Mouse (Mus musculus): ENCODE measurements at regions not wholly inside any gene's neighbourhood (a gene's known extent, or its start where the extent isn't known, plus 50 kb on each side); places are given as distances from the start of the nearest gene placed in this dataset.

DNA sequence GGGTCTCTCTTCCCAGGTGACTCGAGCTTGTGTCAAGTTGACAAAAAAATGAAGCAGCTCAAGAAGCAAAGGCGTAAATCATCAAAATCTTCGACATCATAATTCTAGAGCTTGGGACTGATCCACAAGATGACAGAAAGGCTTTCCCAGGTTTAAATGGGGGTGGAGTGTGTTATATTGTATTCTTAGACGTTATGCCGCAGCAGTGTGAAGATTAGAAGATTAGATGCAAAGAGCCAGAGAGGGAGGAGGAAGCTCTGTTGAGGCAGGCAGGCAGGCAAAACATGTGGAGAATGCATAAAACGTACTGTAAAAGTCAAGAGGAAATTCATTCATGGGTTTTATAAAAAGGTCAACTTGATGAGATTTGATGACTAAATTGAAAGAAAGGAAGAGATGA, 708.7 kb upstream of the Tmpo start:
- DNase-seq (ENCODE audit: low spot score), result no peak

DNA sequence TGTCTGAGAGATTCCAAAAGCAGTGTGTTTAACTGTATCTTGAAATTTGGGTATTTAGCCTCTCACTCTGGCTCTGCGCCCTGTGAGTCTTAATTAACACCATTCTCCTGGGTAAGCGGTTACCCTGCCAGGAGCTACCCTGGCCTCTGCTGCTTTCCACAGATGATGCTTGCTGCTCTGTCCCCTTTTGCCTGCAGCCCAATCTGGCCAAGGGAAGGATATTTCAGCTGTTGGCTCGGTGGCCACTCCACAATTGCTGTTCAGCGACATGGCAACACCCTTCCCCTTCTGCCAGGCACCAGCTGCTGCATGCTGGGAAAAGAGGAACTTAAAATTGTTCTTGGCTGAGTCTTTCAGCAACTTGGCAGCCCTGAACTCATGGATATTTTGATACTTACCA, 707.4 kb upstream of the Tmpo start:
- DNase-seq (ENCODE audit: low spot score), result no peak

DNA sequence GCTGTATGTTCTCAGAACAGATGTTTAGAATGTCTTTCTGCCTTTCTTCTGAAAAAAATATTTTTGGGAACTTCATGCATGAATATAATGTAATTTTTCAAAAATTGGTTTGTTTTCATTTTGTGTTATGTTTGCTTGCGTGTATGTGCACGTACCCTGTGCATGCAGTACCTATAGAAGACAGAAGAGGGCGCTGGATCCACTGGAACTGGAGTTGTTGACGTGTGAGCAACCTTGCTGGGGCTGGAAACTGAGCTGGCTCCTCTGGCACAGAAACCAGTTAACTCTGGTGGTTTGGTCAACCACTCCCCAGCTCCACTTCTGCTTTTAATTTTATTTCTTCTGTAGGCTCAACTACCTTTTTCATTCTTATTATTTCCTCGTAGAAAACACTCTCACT, 702.0 kb upstream of the Tmpo start:
- peak; percentile 27 for DNase-seq (ENCODE audit: low spot score)

DNA sequence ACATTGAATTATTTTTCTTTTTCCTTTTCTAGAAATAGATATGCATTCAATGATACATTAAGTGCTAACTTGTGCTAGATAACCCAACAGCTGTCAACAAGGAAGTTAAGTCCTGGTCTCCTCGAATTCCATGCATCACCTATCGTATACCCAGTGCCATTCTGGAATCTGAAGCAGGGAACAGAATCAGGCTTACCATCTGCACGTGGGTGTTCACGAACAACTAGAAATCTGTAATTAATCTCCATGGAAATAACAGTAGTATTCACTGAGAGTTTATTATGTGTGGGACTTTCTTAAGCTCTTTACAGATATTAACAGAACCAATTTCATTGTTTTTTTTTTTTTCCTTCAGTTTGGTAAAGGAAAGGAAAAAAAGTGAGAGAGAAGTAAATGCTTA, 701.4 kb upstream of the Tmpo start:
- no peak for DNase-seq (ENCODE audit: low spot score)

DNA sequence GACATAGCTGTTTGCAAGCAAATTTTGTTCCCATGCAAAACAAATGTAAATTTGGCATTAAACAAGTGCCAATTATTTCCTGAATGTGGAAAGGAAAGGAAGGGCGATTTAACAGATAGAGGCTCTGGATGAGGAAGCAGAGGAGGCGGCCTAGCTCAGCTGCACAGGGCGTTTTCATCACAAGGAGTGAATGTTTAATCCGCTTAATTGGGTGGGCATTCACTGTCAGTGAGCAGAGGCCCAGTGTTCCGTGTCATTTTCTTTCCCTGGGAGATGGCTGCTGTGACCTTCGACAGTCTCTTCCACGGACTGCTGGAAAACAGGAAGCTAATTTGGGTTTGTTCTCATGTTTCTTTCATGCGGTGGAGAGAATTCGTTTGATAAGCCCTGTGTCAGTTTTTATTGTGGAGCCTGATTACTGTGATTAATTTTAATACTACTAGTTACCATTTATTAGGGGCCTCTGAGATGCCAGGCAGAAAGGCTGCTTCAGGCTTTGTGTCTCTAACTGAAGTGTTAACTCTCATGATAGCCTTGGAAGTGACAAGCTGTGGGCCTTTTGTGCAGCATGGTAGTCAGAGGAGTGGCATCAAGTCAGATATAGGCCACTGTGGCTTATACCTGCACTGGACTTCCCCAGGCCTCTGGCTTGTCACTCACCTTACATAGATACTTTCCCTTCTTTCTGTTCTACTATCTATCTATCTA, 700.6 kb upstream of the Tmpo start:
- DNase-seq (ENCODE audit: low spot score), result peak; percentile 24

DNA sequence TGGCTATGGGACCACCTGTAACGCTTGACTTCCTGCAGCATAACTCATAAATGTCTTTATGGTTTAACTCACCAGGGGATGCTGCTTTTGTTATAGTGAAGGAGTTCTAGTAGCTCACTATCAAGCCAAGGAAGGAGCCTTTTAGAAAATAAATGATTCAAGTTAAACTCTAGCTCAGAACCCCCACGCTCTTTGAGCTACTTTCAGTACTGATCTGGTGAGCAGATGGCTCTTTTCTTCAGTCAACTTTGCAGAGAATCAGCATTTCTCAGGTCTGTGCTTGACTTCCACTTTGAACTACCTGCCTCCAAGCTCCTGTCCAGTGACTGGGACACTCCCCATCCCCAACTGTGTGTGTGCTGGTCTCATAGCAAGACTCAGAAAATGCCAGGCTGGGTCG, 694.3 kb upstream of the Tmpo start:
- DNase-seq (ENCODE audit: low spot score), result no peak

DNA sequence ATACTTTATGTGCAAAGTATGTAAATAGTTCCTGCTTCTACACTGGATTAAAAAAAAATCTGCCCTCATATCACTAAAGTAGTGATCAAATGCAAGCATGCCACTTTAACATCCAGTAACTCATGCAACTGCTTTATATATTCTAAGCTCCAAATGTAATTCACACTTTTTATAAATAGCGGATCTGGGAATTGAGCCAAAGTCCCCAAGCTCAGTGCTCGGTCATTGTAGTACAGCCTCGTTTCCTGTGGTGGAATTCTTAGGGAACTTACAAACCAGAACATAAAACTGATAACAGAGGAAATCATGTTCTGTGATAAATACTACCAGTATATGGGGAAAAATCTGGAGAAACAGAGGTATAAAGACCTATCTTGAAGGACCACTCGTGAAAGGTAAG, 690.1 kb upstream of the Tmpo start:
- DNase-seq (ENCODE audit: low spot score), result no peak

DNA sequence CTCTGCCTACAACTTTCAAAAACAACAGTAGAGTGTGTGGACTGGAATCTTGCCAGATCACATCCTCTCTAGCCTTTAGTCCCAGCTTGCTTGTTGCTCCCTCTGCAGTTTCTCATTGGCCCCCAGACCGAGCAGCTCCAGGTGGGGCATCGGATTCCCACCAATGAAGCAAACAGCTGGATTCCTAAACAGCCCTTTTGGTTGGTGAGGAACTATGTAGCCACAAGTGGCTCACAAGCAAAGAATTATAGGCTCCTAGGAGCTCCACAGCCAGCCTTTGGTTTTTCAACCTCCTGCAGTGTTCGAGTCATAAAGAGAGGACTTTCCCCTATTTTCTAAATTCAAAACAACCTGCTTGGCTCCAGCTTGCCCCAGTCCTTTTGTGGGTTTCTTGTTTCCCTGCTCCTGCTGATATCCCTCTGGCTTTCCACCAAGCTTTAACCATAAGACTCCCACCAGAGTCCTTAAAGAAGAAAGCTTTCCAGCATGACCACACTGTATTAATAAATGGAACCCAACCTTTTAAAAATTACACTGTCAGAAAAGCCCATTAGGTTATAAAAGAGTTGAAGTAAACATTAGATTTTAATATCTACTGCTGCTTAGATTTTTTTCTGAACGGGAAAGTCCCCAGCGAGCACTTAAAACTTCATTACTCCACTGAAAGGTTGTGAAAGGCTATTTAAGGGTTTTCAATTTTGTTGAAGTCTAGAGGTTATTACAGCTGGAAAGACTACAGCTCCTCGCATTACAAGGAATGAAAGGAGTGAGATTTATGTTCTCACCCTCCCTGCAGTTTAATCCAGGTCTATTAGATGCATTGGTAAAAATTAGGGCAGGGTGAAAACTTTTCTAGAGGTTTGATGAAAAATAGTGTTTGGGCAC, 677.8 kb upstream of the Tmpo start:
- DNase-seq (ENCODE audit: low spot score), result no peak

DNA sequence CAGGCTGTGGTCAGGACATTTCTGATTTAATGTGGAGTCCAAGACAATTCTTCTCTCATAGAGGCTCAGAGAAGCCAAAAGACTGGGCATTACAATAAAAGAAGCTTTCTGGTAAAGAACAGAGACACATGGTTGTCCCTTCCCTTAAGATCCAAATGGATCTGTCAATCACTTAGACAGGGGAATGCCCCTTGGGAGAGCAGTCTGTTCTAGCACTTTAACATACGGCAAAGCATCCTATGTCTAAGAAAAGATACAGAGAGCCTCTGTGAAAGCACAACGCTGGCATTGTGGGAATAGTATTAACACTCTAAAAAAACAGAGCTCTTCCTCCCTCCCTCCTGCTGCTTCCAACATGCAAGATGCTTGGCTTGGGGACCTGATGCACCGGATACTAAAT, 646.0 kb upstream of the Tmpo start:
- peak; percentile 10 for DNase-seq (ENCODE audit: low spot score)

DNA sequence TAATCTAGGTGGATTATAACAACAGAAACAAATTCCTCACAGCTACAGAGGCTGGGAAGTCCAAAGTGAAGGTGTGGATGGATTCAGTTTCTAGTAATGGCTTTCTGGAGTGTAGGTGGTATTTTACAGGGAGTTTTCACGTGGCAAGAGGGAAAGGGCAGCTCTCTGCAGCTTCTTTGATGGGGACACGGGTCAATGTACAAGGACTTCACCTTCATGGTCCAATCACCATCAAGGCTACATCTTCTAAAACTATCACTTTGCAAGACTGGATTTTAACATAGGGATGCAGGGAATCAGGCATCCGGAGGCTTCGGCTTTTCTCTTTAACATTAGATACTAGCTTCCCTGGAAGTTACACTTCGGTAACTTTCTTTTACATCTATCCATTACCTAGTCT, 642.4 kb upstream of the Tmpo start:
- no peak for DNase-seq (ENCODE audit: low spot score)

DNA sequence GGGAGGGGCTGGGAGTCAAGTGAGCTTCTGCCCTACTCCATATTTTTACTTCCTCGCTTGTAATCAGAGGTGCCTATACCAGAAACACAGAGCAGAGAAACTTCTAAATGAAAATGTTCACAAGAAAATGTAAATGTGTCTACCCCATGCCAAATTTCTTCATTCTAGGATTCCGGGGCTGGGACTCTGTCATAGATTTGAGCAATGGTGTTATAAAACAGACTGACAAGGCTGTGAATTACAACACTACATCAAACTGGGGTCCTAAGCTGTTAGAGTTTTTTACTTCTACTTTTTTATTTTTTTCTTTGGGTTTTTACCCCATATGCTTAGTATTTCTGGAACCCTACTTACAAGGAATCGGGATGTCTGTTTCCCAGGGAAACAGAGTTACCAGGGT, 623.8 kb upstream of the Tmpo start:
- DNase-seq (ENCODE audit: low spot score), result no peak

All from embryo, embryonic 10 days (tissue).